Mouse (Mus musculus) thymus, postnatal 4 days (tissue): Measurements from ENCODE around the gene Kctd13.

Experiments used
- DNase-seq: peaks from one replicate; pipeline ENCODE4 v3.0.0; 2021

The Kctd13 gene

GRCm38 (mm10) chr7:126984667-126985444 is 56.2 kb downstream of the Kctd13 start:
- no peak for DNase-seq

GRCm38 (mm10) chr7:126986319-126986718 is 57.6 kb downstream of the Kctd13 start:
- DNase-seq = peak; percentile 71

- peak; percentile 72 for DNase-seq
Observed at GRCm38 (mm10) chr7:126988816-126989215, 60.1 kb downstream of the Kctd13 start.
